Mouse (Mus musculus): ENCODE measurements around the gene Fam173a. TPM values are rescaled to one million over a fixed set of nuclear protein-coding genes. Genes with fewer than 3 reads are reported as not detected.

The Fam173a gene
- 159 and 201 TPM in 2 replicates for polyA plus RNA-seq (2012; rRNA removed)

GRCm38 (mm10) chr17:25792615-25793014, at the start of gene Fam173a:
Gene Fam173a, minus strand, starts transcription at chr17:25792901.

GRCm38 (mm10) chr17:25841117-25841880, 48.6 kb upstream of the Fam173a start, which contains the start of gene Gm20683:
Gene Gm20683, minus strand, starts transcription at chr17:25841763.

GRCm38 (mm10) chr17:25837076-25837410, 44.3 kb upstream of the Fam173a start, which contains the start of gene Rhbdl1:
Gene Rhbdl1, minus strand, starts transcription at chr17:25837295.

GRCm38 (mm10) chr17:25833291-25833663, 40.6 kb upstream of the Fam173a start, which contains the start of gene Stub1:
Gene Stub1, minus strand, starts transcription at chr17:25833404.

GRCm38 (mm10) chr17:25828712-25829557, 36.2 kb upstream of the Fam173a start, which contains the start of gene Jmjd8:
Gene Jmjd8, plus strand, starts transcription at chr17:25828867.

GRCm38 (mm10) chr17:25823452-25823851, 30.8 kb upstream of the Fam173a start, which contains the start of gene Wdr24:
Gene Wdr24, plus strand, starts transcription at chr17:25823627.

GRCm38 (mm10) chr17:25808789-25809605, 16.3 kb upstream of the Fam173a start, which contains the start of gene Fbxl16:
Gene Fbxl16, plus strand, starts transcription at chr17:25809085.

GRCm38 (mm10) chr17:25796951-25797369, 4.3 kb upstream of the Fam173a start, which contains the start of gene Metrn:
Gene Metrn, minus strand, starts transcription at chr17:25797136.

GRCm38 (mm10) chr17:25795609-25796092, 3.0 kb upstream of the Fam173a start, which contains the start of gene AC134908.4:
Gene AC134908.4, minus strand, starts transcription at chr17:25795659.

GRCm38 (mm10) chr17:25786280-25786679, 6.4 kb downstream of the Fam173a start, which contains the start of gene Ccdc78:
Gene Ccdc78, plus strand, starts transcription at chr17:25786580.

GRCm38 (mm10) chr17:25785281-25785745, 7.4 kb downstream of the Fam173a start, which contains the start of gene Haghl:
Gene Haghl, minus strand, starts transcription at chr17:25785673.

GRCm38 (mm10) chr17:25773549-25774120, 19.1 kb downstream of the Fam173a start, which contains the start of gene Narfl:
Gene Narfl, plus strand, starts transcription at chr17:25773776.

GRCm38 (mm10) chr17:25754241-25754640, 38.5 kb downstream of the Fam173a start, which contains the start of gene Msln:
Gene Msln, minus strand, starts transcription at chr17:25754378.

Other genes with a start within 250 kb of the Fam173a start
- gene Sox8, start 222.2 kb downstream of the Fam173a start, polyA plus RNA-seq (2012; rRNA removed): 4.4 and 5.8 TPM in 2 replicates
- gene Lmf1, start 213.8 kb downstream of the Fam173a start, polyA plus RNA-seq (2012; rRNA removed): 22.7 and 27.2 TPM in 2 replicates
- 2.7 and 3.5 TPM in 2 replicates for gene Gng13, start 75.7 kb downstream of the Fam173a start, polyA plus RNA-seq (2012; rRNA removed)
- 12.0 and 22.1 TPM in 2 replicates for gene Chtf18, start 65.5 kb downstream of the Fam173a start, polyA plus RNA-seq (2012; rRNA removed)
- 82.3 and 86.0 TPM in 2 replicates for gene Rpusd1, start 65.2 kb downstream of the Fam173a start, polyA plus RNA-seq (2012; rRNA removed)
- 0.94 and 1.2 TPM in 2 replicates for gene Mslnl, start 56.9 kb downstream of the Fam173a start, polyA plus RNA-seq (2012; rRNA removed)
- 33.2 and 39.7 TPM in 2 replicates for gene Msln, start 38.5 kb downstream of the Fam173a start, polyA plus RNA-seq (2012; rRNA removed)
- 24.6 and 29.5 TPM in 2 replicates for gene Narfl, start 19.1 kb downstream of the Fam173a start, polyA plus RNA-seq (2012; rRNA removed)
- gene Haghl, start 7.2 kb downstream of the Fam173a start, polyA plus RNA-seq (2012; rRNA removed): 86.4 and 90.9 TPM in 2 replicates
- 17.5 and 18.6 TPM in 2 replicates for gene Ccdc78, start 6.3 kb downstream of the Fam173a start, polyA plus RNA-seq (2012; rRNA removed)
- gene AC134908.4, start 2.8 kb upstream of the Fam173a start, polyA plus RNA-seq (2012; rRNA removed): 2.5 TPM in 1 of 2 replicates, not detected in the other
- 100 and 135 TPM in 2 replicates for gene Metrn, start 4.2 kb upstream of the Fam173a start, polyA plus RNA-seq (2012; rRNA removed)
- 5.4 and 6.6 TPM in 2 replicates for gene Fbxl16, start 16.2 kb upstream of the Fam173a start, polyA plus RNA-seq (2012; rRNA removed)
- gene Wdr24, start 30.7 kb upstream of the Fam173a start, polyA plus RNA-seq (2012; rRNA removed): 58.5 and 62.1 TPM in 2 replicates
- 68.4 and 97.3 TPM in 2 replicates for gene Jmjd8, start 36.0 kb upstream of the Fam173a start, polyA plus RNA-seq (2012; rRNA removed)
- gene Stub1, start 40.5 kb upstream of the Fam173a start, polyA plus RNA-seq (2012; rRNA removed): 198 and 215 TPM in 2 replicates
- gene Rhbdl1, start 44.4 kb upstream of the Fam173a start, polyA plus RNA-seq (2012; rRNA removed): 62.2 and 86.4 TPM in 2 replicates
- gene Gm20683, start 48.9 kb upstream of the Fam173a start, polyA plus RNA-seq (2012; rRNA removed): 92.8 and 93.1 TPM in 2 replicates
- 128 and 135 TPM in 2 replicates for gene Rhot2, start 52.0 kb upstream of the Fam173a start, polyA plus RNA-seq (2012; rRNA removed)
- 96.6 and 108 TPM in 2 replicates for gene Wdr90, start 68.6 kb upstream of the Fam173a start, polyA plus RNA-seq (2012; rRNA removed)
- 280 and 319 TPM in 2 replicates for gene Mcrip2, start 75.9 kb upstream of the Fam173a start, polyA plus RNA-seq (2012; rRNA removed)
- gene Mettl26, start 82.2 kb upstream of the Fam173a start, polyA plus RNA-seq (2012; rRNA removed): 252 TPM in 2 replicates
- gene Wfikkn1, start 88.0 kb upstream of the Fam173a start, polyA plus RNA-seq (2012; rRNA removed): 2.3 and 3.1 TPM in 2 replicates
- gene Rab40c, start 126.8 kb upstream of the Fam173a start, polyA plus RNA-seq (2012; rRNA removed): 55.7 and 59.0 TPM in 2 replicates
- gene Pigq, start 152.0 kb upstream of the Fam173a start, polyA plus RNA-seq (2012; rRNA removed): 167 and 173 TPM in 2 replicates
- 30.0 and 56.2 TPM in 2 replicates for gene Nhlrc4, start 152.1 kb upstream of the Fam173a start, polyA plus RNA-seq (2012; rRNA removed)
- 0.11 and 0.17 TPM in 2 replicates for gene A930017K11Rik, start 159.7 kb upstream of the Fam173a start, polyA plus RNA-seq (2012; rRNA removed)
- 76.4 and 78.9 TPM in 2 replicates for gene Capn15, start 192.9 kb upstream of the Fam173a start, polyA plus RNA-seq (2012; rRNA removed)